Mouse (Mus musculus) ES-E14 (cell line): Measurements from ENCODE around the gene Dll3.

ENCODE experiments used
- CHD2 ChIP-seq: IDR thresholded peaks from 2 replicates; pipeline ENCODE4 v1.6.1; 2014; ENCODE audit warnings: mild to moderate bottlenecking, low read depth, low read length, inconsistent platforms
- HCFC1 ChIP-seq: IDR thresholded peaks from 2 replicates; pipeline ENCODE4 v1.6.1; 2012; ENCODE audit warnings: low read length, inconsistent platforms, borderline replicate concordance; ENCODE audit not compliant: insufficient read depth
- MAFK ChIP-seq: IDR thresholded peaks from 2 replicates; pipeline ENCODE4 v1.6.1; 2014; ENCODE audit warnings: mild to moderate bottlenecking, low read depth, low read length, inconsistent platforms; ENCODE audit not compliant: insufficient read depth
- ZNF384 ChIP-seq: IDR thresholded peaks from 2 replicates; pipeline ENCODE4 v1.6.1; 2012; ENCODE audit warnings: low read depth, low read length, inconsistent platforms

DNA sequence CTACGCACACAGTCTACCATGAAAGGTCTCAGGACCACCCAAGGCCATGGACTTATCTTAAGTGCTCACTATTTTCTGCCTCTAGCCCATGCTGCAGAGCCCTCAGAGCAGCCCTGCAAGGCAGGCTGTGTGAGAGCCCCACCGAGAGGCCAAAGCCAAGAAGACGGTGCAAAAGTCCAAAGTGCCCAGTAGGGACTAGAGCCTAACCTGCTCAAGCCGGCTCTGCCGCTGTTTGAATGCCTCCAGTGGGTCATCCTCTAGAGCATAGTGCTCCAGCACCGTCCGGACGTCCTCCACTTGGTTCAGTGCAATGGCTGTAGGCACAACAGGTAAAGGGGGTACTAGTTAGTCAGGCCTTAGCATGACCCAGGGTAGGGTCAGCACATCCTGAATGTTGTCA, 4.2 kb upstream of the Dll3 start:
- no peak for TF ChIP-seq HCFC1
- no peak for TF ChIP-seq CHD2
- no peak for TF ChIP-seq ZNF384
- TF ChIP-seq MAFK, result no peak
